ENCODE assay signal across 8 mouse cellular contexts in the genomic region with DNA sequence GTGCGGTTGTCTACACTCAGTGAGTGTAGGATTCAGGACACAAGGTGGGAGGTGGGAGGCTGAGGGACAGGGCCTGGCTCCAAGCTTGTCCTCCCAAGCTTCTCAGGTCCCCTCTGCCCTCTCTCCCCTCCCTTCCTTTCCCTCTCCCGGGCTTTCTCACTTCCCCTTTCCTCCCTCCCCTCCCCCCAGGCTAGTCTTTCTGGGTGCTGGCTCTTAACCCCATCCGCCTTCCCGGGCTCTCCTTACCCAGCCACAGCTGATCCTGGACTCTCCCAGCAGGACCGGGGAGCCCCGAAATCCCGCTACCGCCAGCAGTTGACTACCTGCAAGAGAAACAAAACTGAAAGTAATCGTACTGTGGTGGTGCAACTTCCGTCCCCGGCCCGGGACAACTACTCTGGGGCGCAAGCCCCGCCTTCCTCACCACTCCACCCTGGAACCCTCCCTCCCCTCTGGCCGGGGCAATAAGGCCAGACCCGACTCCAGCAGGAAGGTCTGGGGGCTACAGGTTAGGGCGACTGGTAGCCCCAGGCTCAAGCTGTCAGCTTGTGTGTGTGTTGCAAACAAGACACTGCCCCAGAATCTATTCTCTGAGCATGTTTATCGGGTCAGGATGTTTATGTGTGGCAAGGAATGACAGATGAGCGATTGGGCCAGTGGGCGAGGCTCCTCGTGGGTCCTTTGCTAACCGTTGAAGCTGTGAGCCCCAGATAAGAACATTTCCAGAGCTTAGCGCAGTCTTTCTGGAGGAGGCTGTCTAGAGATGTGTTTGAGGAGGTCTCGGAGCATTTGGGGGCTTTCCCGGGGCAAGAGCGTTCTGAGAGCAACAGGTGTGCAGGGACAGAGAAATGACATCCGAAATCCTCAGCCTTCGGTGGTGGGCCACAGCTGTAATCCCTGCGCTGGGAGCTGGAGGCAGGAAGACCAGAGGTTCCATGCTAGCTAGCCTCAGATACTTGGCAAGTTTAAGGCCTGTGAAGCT. TPM values are rescaled to one million over a fixed set of nuclear protein-coding genes. Genes with fewer than 3 reads are reported as not detected.
A peak's percentile ranks its signal among the peaks of the same experiment; 100 is the strongest.
DNase-seq lines count a peak whose midpoint lies in the region; ATAC-seq and TF ChIP-seq lines count a peak whose summit lies in the region.

A gene (minus strand): TSS at position 344 of the 982 bp plus-strand sequence.

- peak; percentile 33 for DNase-seq in forelimb bud, embryonic 11.5 days (ENCODE audit: low read depth, low spot score)
- DNase-seq in left cerebral cortex, adult 11 months (ENCODE audit: low spot score), result no peak

- H3K9ac ChIP-seq in ES-Bruce4 (ENCODE audit: low read depth, poor library complexity, severe bottlenecking), result peak within 1 kb of the TSS; percentile 89
- peak within 1 kb of the TSS; percentile 61 for H3K9ac ChIP-seq in hindbrain, embryonic 13.5 days
- peak within 1 kb of the TSS; percentile 69 for H3K9ac ChIP-seq in limb, embryonic 15.5 days
- peak within 1 kb of the TSS; percentile 31; the same call in 1 of the 2 replicates for H3K9ac ChIP-seq in midbrain, embryonic 15.5 days
- peak within 1 kb of the TSS; percentile 40; the same call in 1 of the 2 replicates for H3K9ac ChIP-seq in stomach, embryonic 14.5 days (replicated peaks; ENCODE audit: low read depth, low read length)

- no peak within 1 kb of the TSS for H3K27ac ChIP-seq in ES-Bruce4 (ENCODE audit: insufficient read depth, low read length)
- H3K27ac ChIP-seq in bone marrow macrophage, adult 2 months (ENCODE audit: insufficient read depth, low read depth, low read length), result peak within 1 kb of the TSS; percentile 63
- no peak within 1 kb of the TSS for H3K27ac ChIP-seq in hindbrain, embryonic 13.5 days
- peak within 1 kb of the TSS; percentile 58 for H3K27ac ChIP-seq in limb, embryonic 15.5 days
- H3K27ac ChIP-seq in midbrain, embryonic 15.5 days, result no peak within 1 kb of the TSS
- peak within 1 kb of the TSS; percentile 3; the same call in 1 of the 2 replicates for H3K27ac ChIP-seq in stomach, embryonic 14.5 days (ENCODE audit: low read length)

- no peaks in the 10 kb centered on the region for H3K36me3 ChIP-seq in ES-Bruce4 (ENCODE audit: control insufficient read depth, insufficient read depth, low read length, poor library complexity, severe bottlenecking)
- H3K36me3 ChIP-seq in hindbrain, embryonic 13.5 days, result peaks cover 6% of the 10 kb centered on the region
- H3K36me3 ChIP-seq in limb, embryonic 15.5 days, result peaks cover 19% of the 10 kb centered on the region
- H3K36me3 ChIP-seq in midbrain, embryonic 15.5 days (replicated peaks), result no peaks in the 10 kb centered on the region
- peaks cover 13% of the 10 kb centered on the region; the same call in 1 of the 2 replicates for H3K36me3 ChIP-seq in stomach, embryonic 14.5 days (ENCODE audit: control insufficient read depth, insufficient read depth, low read length)

- no peaks in the 10 kb centered on the region for H3K9me3 ChIP-seq in ES-Bruce4 (replicated peaks; ENCODE audit: control insufficient read depth, insufficient read depth, low read length, poor library complexity, severe bottlenecking)
- no peaks in the 10 kb centered on the region for H3K9me3 ChIP-seq in hindbrain, embryonic 13.5 days
- H3K9me3 ChIP-seq in limb, embryonic 15.5 days, result no peaks in the 10 kb centered on the region; the same call in 1 of the 2 replicates
- H3K9me3 ChIP-seq in midbrain, embryonic 15.5 days, result no peaks in the 10 kb centered on the region
- no peaks in the 10 kb centered on the region; the same call in 1 of the 2 replicates for H3K9me3 ChIP-seq in stomach, embryonic 14.5 days (ENCODE audit: control insufficient read depth, low read depth, low read length)

- no peaks in the 10 kb centered on the region for H3K27me3 ChIP-seq in ES-Bruce4 (ENCODE audit: control insufficient read depth, insufficient read depth, low read length, poor library complexity, severe bottlenecking)
- no peaks in the 10 kb centered on the region for H3K27me3 ChIP-seq in hindbrain, embryonic 13.5 days
- no peaks in the 10 kb centered on the region for H3K27me3 ChIP-seq in limb, embryonic 15.5 days
- H3K27me3 ChIP-seq in midbrain, embryonic 15.5 days (replicated peaks), result no peaks in the 10 kb centered on the region
- no peaks in the 10 kb centered on the region for H3K27me3 ChIP-seq in stomach, embryonic 14.5 days (ENCODE audit: control insufficient read depth, insufficient read depth, low read length)

- no peak for TF ChIP-seq CTCF in ES-Bruce4 (IDR thresholded peaks at IDR 0.05; ENCODE audit: low read depth, low read length)
- TF ChIP-seq CTCF in bone marrow macrophage, adult 2 months (IDR thresholded peaks at IDR 0.05; ENCODE audit: low read depth, low read length), result no peak

- 15% methylated on average over 29 of the region's 29 CpGs for WGBS in hindbrain, embryonic 13.5 days
- WGBS in limb, embryonic 15.5 days, result 9% methylated on average over 29 of the region's 29 CpGs
- WGBS in midbrain, embryonic 15.5 days, result 12% methylated on average over 29 of the region's 29 CpGs
- 5% methylated on average over 29 of the region's 29 CpGs for WGBS in stomach, embryonic 14.5 days

- ATAC-seq in hindbrain, embryonic 13.5 days (ENCODE audit: low FRiP score), result no peak
- peak; percentile 70; the same call in 1 of the 2 replicates for ATAC-seq in limb, embryonic 15.5 days (ENCODE audit: insufficient number of reproducible peaks, low FRiP score, low TSS enrichment, low read depth)
- ATAC-seq in midbrain, embryonic 15.5 days (replicated peaks), result no peak
- ATAC-seq in stomach, embryonic 14.5 days (ENCODE audit: insufficient number of reproducible peaks, insufficient read depth, low FRiP score, low read depth), result peak; percentile 87; the same call in 1 of the 2 replicates

- no peak for TF ChIP-seq EP300 in ES-Bruce4 (IDR thresholded peaks at IDR 0.05; ENCODE audit: insufficient read depth, low read depth, low read length)

- peak; percentile 38 for TF ChIP-seq POLR2A in ES-Bruce4 (IDR thresholded peaks at IDR 0.05; ENCODE audit: insufficient read depth, low read length)
- no peak for TF ChIP-seq POLR2A in bone marrow macrophage, adult 2 months (IDR thresholded peaks at IDR 0.05; ENCODE audit: borderline replicate concordance, low read depth, low read length)

- H3K4me2 ChIP-seq in hindbrain, embryonic 13.5 days, result peak within 1 kb of the TSS; percentile 47
- H3K4me2 ChIP-seq in limb, embryonic 15.5 days, result peak within 1 kb of the TSS; percentile 69
- H3K4me2 ChIP-seq in midbrain, embryonic 15.5 days, result peak within 1 kb of the TSS; percentile 49
- H3K4me2 ChIP-seq in stomach, embryonic 14.5 days (replicated peaks; ENCODE audit: low read depth, low read length), result peak within 1 kb of the TSS; percentile 45

- peaks cover 7% of the 10 kb centered on the region for H3K4me1 ChIP-seq in ES-Bruce4 (ENCODE audit: control insufficient read depth, insufficient read depth, low read length)
- H3K4me1 ChIP-seq in bone marrow macrophage, adult 2 months (ENCODE audit: control insufficient read depth, insufficient read depth, low read length), result peaks cover 8% of the 10 kb centered on the region
- peaks cover 18% of the 10 kb centered on the region for H3K4me1 ChIP-seq in hindbrain, embryonic 13.5 days (replicated peaks)
- peaks cover 14% of the 10 kb centered on the region for H3K4me1 ChIP-seq in limb, embryonic 15.5 days
- peaks cover 13% of the 10 kb centered on the region for H3K4me1 ChIP-seq in midbrain, embryonic 15.5 days
- H3K4me1 ChIP-seq in stomach, embryonic 14.5 days (ENCODE audit: control insufficient read depth, insufficient read depth, low read length), result peaks cover 4% of the 10 kb centered on the region; the same call in 1 of the 2 replicates

- H3K4me3 ChIP-seq in ES-Bruce4 (ENCODE audit: low read depth, low read length), result peak within 1 kb of the TSS; percentile 69
- peak within 1 kb of the TSS; percentile 67 for H3K4me3 ChIP-seq in bone marrow macrophage, adult 2 months (ENCODE audit: insufficient read depth, low read length)
- H3K4me3 ChIP-seq in hindbrain, embryonic 13.5 days, result peak within 1 kb of the TSS; percentile 38
- H3K4me3 ChIP-seq in limb, embryonic 15.5 days, result peak within 1 kb of the TSS; percentile 60
- peak within 1 kb of the TSS; percentile 35 for H3K4me3 ChIP-seq in midbrain, embryonic 15.5 days
- peak within 1 kb of the TSS; percentile 47 for H3K4me3 ChIP-seq in stomach, embryonic 14.5 days (ENCODE audit: low read depth, low read length)

RNA-seq across cellular contexts. Expression of the gene that starts here (rescaled TPM):
- polyA plus RNA-seq in ES-Bruce4 (2011; ENCODE audit: insufficient read depth, insufficient read length, low read depth, missing spikeins), result 15.2 and 16.1 TPM in 2 replicates
- polyA plus RNA-seq in bone marrow macrophage, adult 2 months (2012; ENCODE audit: insufficient read depth, insufficient read length, missing spikeins), result 14.9 and 18.9 TPM in 2 replicates
- 2.4 and 2.8 TPM in 2 replicates for polyA plus RNA-seq in hindbrain, embryonic 13.5 days (2015; fragmentation: Nextera tagmentation; extraction: Ambion mirVana)
- 7.6 and 8.8 TPM in 2 replicates for polyA plus RNA-seq in limb, embryonic 15.5 days (2015; fragmentation: Nextera tagmentation; extraction: Ambion mirVana)
- polyA plus RNA-seq in midbrain, embryonic 15.5 days (2015; fragmentation: Nextera tagmentation; extraction: Ambion mirVana), result 1.9 and 2.5 TPM in 2 replicates
- polyA plus RNA-seq in stomach, embryonic 14.5 days (2014; fragmentation: Nextera tagmentation; extraction: Ambion mirVana), result 10.9 and 12.0 TPM in 2 replicates

Comparison
In these comparisons a context has a peak if more than half of its experiments do, and no peak if none do; other contexts are left out.
1. H3K27ac ChIP-seq: peak in bone marrow macrophage, adult 2 months (single experiment), limb, embryonic 15.5 days (single experiment) and stomach, embryonic 14.5 days (single experiment); none in ES-Bruce4 (single experiment), hindbrain, embryonic 13.5 days (single experiment) and midbrain, embryonic 15.5 days (single experiment).
2. H3K9ac ChIP-seq: peak in every context shown above with its lines; median percentile 89 in ES-Bruce4; 69 in limb, embryonic 15.5 days; 61 in hindbrain, embryonic 13.5 days; 40 in stomach, embryonic 14.5 days; 31 in midbrain, embryonic 15.5 days.
3. ATAC-seq: peak in limb, embryonic 15.5 days (single experiment) and stomach, embryonic 14.5 days (single experiment); none in hindbrain, embryonic 13.5 days (single experiment) and midbrain, embryonic 15.5 days (single experiment).
4. Peak in every context shown above with its lines, with median percentiles within 50 percentile points of each other: H3K4me3 ChIP-seq and H3K4me2 ChIP-seq.